Mouse (Mus musculus) heart, adult 11 months (tissue): Measurements from ENCODE around the gene Gm20517.
"Not testable (repeated sequence)": the region's sequence is repeated elsewhere in the genome, so short reads cannot be mapped to it uniquely, and the experiment has no call there.

Experiments used
- DNase-seq: peaks from one replicate; pipeline ENCODE4 v3.0.0; 2022

The Gm20517 gene

DNA sequence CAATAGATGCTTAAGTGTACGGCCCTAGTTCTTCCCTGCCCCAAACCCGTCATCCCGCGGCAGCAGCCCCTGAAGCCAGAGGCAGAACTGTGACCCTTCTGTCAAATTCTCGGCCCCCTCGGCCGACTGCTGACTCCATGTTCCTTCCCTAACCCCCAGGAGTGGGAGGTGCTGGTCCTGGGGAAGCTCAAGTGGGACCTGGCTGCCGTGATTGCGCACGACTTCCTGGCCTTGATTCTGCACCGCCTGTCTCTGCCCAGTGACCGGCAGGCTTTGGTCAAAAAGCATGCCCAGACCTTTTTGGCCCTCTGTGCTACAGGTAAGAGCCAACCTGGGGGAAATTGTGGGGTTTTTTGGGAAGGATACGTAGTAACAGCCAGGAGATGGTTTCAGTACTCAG lies 14.1 kb upstream of the Gm20517 start:
- DNase-seq = peak; percentile 93

GRCm38 (mm10) chr17:47597838-47598579 lies 13.4 kb upstream of the Gm20517 start:
- DNase-seq = peak; percentile 95

GRCm38 (mm10) chr17:47598580-47599304 lies 12.6 kb upstream of the Gm20517 start:
- peak; percentile 94 for DNase-seq

GRCm38 (mm10) chr17:47599511-47600297 lies 11.7 kb upstream of the Gm20517 start:
- DNase-seq = peak; percentile 97

GRCm38 (mm10) chr17:47600601-47601388 lies 10.6 kb upstream of the Gm20517 start:
- peak; percentile 88 for DNase-seq

- peak; percentile 91 for DNase-seq
Measured at GRCm38 (mm10) chr17:47601389-47601755, 10.0 kb upstream of the Gm20517 start.

DNA sequence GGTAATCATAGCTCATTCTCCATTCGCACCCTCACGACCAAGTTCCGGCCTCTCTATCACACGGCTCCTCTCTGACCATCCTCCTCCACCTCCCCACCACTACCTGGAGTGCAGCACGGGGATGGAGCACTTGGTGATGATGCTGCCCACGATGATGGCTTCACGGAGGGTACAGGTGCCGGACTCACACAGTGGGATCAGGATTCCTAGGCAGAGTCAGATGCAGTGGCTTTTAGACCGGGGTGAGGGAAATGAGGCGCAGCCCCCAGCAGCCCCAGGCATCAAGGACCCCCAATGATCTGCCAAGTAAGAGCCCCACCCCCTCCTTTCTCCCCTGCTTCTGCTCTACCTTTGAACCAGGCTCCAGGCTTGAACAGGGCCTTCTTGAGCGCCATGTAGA lies 9.1 kb upstream of the Gm20517 start:
- DNase-seq = peak; percentile 89

GRCm38 (mm10) chr17:47606220-47606619 lies 5.2 kb upstream of the Gm20517 start:
- DNase-seq = no peak

- no peak for DNase-seq
Measured at GRCm38 (mm10) chr17:47609182-47609581, 2.2 kb upstream of the Gm20517 start.

GRCm38 (mm10) chr17:47611661-47611982 lies 233 bp downstream of the Gm20517 start:
- no peak for DNase-seq

GRCm38 (mm10) chr17:47614018-47614417 lies 2.6 kb downstream of the Gm20517 start:
- peak; percentile 92 for DNase-seq

DNA sequence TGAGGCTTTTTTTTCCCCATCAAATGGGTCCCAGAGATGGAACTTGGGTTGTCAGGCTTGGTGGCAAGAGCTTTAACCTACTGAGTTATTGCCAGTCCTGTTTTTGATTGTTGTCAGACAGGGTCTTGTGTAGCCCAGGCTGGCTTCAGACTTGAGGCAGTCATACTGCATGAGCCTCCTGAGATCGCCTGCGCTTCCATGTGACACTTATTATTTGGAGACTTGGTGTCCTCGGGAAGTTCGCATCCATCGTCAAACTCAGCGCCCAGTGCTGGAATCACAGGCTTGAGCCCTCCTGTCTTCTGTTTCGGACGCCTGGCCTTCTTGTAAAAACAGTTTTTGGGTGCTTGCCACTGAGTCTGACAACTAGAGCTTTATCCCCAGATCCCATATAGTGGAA lies 4.7 kb downstream of the Gm20517 start:
- peak; percentile 86 for DNase-seq

DNA sequence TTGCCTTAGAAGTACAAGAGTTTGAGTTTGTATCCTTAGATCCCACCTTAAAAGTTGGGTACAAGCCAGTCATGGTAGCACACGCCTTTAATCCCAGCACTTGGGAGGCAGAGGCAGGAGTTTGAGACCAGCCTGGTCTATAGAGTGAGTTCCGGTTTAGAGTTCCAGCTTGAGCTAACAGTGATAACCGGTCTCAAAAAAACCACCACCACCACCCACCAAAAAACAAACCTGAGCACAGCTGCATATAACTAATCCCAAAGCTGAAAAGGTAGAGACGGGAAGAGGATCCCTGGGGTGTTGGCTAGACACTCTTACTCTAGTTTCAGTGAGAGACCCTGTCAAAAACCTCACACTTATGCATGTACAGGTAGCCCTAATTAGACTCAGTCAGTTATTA lies 5.3 kb downstream of the Gm20517 start:
- DNase-seq = peak; percentile 84

DNA sequence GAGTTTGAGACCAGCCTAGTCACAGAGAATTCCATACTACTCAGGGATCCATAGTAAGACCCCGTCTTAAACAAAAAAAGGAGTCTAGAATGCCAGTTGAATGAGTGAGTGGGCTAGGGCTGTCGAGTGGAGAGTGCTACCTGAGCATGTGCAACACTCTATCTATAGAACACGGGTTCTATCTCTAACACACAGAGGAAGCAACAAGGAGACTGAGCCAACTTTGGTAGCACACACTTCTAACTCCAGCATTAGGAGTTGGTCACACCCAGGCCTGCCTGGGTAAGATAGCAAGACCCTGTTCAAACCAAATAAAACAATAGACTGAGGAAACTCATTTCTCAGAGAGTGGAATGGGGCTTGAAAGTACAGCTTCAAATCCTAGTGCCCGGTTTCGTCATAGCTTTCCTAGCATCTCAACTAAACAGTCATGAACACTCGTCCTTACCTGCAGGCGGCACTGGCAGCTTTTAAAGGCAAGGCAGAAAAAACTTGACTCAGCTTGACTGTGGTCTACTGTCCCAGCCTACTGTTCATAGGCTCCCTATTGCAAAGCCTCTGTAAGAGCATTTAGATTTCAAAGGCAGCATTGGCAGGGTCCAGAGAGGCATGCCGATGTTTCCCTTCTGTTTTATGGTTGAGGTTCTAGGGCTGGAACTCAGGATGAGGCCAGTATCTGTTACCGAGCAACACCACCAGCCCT lies 6.4 kb downstream of the Gm20517 start:
- no peak for DNase-seq

DNA sequence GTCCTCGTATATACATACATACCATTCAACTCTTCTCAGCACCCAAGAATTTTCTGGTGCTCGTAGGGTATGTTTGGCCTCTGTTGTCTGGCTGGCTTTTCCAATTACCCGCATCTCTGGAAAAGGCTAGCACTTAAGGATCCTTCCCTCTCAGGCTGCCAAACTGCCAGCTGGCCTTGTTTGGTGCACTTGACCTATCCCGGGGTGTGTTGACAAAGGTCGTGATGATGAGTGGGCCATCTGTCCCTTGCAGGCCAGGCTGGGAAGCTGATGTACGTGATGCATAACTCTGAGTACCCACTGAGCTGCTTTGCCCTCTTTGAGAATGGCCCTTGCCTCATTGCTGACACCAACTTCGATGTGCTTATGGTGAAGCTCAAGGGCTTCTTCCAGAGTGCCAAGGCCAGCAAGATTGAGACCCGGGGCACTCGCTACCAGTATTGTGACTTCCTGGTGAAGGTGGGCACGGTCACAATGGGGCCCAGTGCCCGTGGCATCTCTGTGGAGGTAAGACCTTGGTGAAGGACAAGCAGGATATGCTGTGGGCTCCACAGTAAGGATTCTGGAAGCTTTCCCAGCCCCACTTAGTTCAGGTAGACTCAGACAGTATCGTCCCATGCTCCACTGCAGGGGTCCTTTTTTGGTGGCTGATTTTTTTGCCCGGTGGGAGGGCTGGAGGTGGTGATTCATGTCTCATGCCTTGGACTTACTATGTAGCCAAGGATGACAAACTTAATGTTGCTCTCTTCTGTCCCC lies 7.3 kb downstream of the Gm20517 start:
- no peak for DNase-seq

- DNase-seq = peak; percentile 88
Measured at GRCm38 (mm10) chr17:47622912-47623554, 11.6 kb downstream of the Gm20517 start.

DNA sequence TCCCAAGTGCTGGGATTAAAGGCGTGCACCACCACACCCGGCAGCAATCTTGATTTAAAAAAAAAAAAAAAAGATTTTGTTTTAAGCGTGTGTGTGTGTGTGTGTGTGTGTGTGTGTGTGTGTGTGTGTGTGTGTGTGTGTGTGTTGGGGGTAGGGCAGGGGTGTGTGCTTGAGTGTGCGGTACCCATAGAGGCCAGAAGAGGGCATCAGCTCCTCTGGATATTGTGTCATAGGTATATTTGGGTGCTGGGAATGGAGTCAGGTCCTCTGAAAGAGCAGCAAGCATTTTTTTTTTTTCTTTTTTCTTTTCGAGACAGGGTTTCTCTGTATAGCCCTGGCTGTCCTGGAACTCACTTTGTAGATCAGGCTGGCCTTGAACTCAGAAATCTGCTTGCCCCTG lies 13.2 kb downstream of the Gm20517 start:
- DNase-seq = not testable (repeated sequence)

- peak; percentile 90 for DNase-seq
Measured at GRCm38 (mm10) chr17:47625088-47625487, 13.7 kb downstream of the Gm20517 start.

- DNase-seq = peak; percentile 7
Measured at GRCm38 (mm10) chr17:47626031-47626430, 14.6 kb downstream of the Gm20517 start.

- peak; percentile 33 for DNase-seq
Measured at GRCm38 (mm10) chr17:47627791-47628190, 16.4 kb downstream of the Gm20517 start.
